Mouse (Mus musculus) MEL (cell line): Measurements from ENCODE around the gene Gm20388. TPM values are rescaled to one million over a fixed set of nuclear protein-coding genes. Genes with fewer than 3 reads are reported as not detected.

Experiments
- DNase-seq: peaks from one replicate; pipeline ENCODE4 v3.0.0; 2011; ENCODE audit warnings: low read depth, low spot score
- H3K27ac ChIP-seq: 2 replicates; pipeline ENCODE4 v1.5.1; 2012; ENCODE audit warnings: low read depth, mild to moderate bottlenecking, control low read depth, low read length, moderate library complexity; ENCODE audit not compliant: control insufficient read depth
- H3K27me3 ChIP-seq, 2 experiments: fragments of 150-350 bp in 1 of 2; sonication (generic) in 1 of 2; 2 replicates each; pipeline ENCODE4 v1.6.1; 2012; ENCODE audit warnings: low read length in 2 of 2, mild to moderate bottlenecking in 2 of 2, improper control_type of control experiment in 1 of 2, moderate library complexity in 1 of 2; ENCODE audit not compliant: insufficient read depth in 2 of 2, control insufficient read depth in 1 of 2
- H3K36me3 ChIP-seq, 2 experiments: 2 replicates each; pipeline ENCODE4 v1.6.1; 2012 to 2014; ENCODE audit warnings: low read length in 2 of 2, improper control_type of control experiment in 1 of 2, inconsistent platforms in 1 of 2, mild to moderate bottlenecking in 1 of 2; ENCODE audit not compliant: insufficient read depth in 2 of 2, control insufficient read depth in 1 of 2
- H3K4me1 ChIP-seq, 2 experiments: fragments of 150-350 bp in 1 of 2; sonication (generic) in 1 of 2; 2 replicates each; pipeline ENCODE4 v1.6.1; 2012; ENCODE audit warnings: low read length in 2 of 2, improper control_type of control experiment in 1 of 2, mild to moderate bottlenecking in 1 of 2; ENCODE audit not compliant: insufficient read depth in 2 of 2, control insufficient read depth in 1 of 2
- H3K4me3 ChIP-seq, 2 experiments: fragments of 150-350 bp in 1 of 2; sonication (generic) in 1 of 2; 2 replicates each; pipeline ENCODE4 v1.5.1; 2012; ENCODE audit warnings: low read depth in 2 of 2, low read length in 2 of 2, mild to moderate bottlenecking in 2 of 2, moderate library complexity in 2 of 2, control low read depth in 1 of 2, improper control_type of control experiment in 1 of 2; ENCODE audit not compliant: control insufficient read depth in 1 of 2, insufficient read depth in 1 of 2
- H3K79me2 ChIP-seq: 2 replicates; pipeline ENCODE4 v1.6.1; 2012; ENCODE audit warnings: mild to moderate bottlenecking, low read length, moderate library complexity; ENCODE audit not compliant: control insufficient read depth, poor library complexity, insufficient read depth
- H3K9ac ChIP-seq: 2 replicates; pipeline ENCODE4 v1.6.1; 2012; ENCODE audit warnings: low read depth, mild to moderate bottlenecking, control low read depth, low read length, moderate library complexity; ENCODE audit not compliant: control insufficient read depth, poor library complexity, severe bottlenecking
- H3K9me3 ChIP-seq: fragments of 150-350 bp; sonication (generic); replicated peaks from 2 replicates; pipeline ENCODE4 v1.6.1; 2012; ENCODE audit warnings: mild to moderate bottlenecking, low read length, improper control_type of control experiment, moderate library complexity; ENCODE audit not compliant: insufficient read depth
- CHD1 ChIP-seq: IDR thresholded peaks from 2 replicates; pipeline ENCODE4 v1.6.1; 2012; ENCODE audit warnings: low read depth, mild to moderate bottlenecking, inconsistent platforms, low read length, improper control_type of control experiment
- CHD2 ChIP-seq: IDR thresholded peaks from 2 replicates; pipeline ENCODE4 v1.6.1; 2011; ENCODE audit warnings: low read length, improper control_type of control experiment
- CTCF ChIP-seq, 3 experiments: IDR thresholded peaks in 2 of 3; conservative IDR thresholded peaks in 1 of 3; 2 replicates each; pipeline ENCODE4 v1.5.1; 2011 to 2012; ENCODE audit warnings: low read length in 3 of 3, low read depth in 2 of 3, mild to moderate bottlenecking in 2 of 3, improper control_type of control experiment in 1 of 3, inconsistent platforms in 1 of 3, mixed read lengths in 1 of 3, moderate library complexity in 1 of 3; ENCODE audit not compliant: control insufficient read depth in 1 of 3, insufficient read depth in 1 of 3, poor library complexity in 1 of 3, severe bottlenecking in 1 of 3
- E2F4 ChIP-seq: IDR thresholded peaks from 2 replicates; pipeline ENCODE4 v1.6.1; 2011; ENCODE audit warnings: low read depth, low read length, improper control_type of control experiment, borderline replicate concordance
- EP300 ChIP-seq, 2 experiments: IDR thresholded peaks; 2 replicates each; pipeline ENCODE4 v1.6.1; 2011; ENCODE audit warnings: improper control_type of control experiment in 2 of 2, low read length in 2 of 2, low read depth in 1 of 2, mild to moderate bottlenecking in 1 of 2
- HCFC1 ChIP-seq: IDR thresholded peaks from 2 replicates; pipeline ENCODE4 v1.6.1; 2012; ENCODE audit warnings: low read depth, mild to moderate bottlenecking, inconsistent platforms, low read length, improper control_type of control experiment, moderate library complexity
- JUND ChIP-seq: IDR thresholded peaks from 2 replicates; pipeline ENCODE4 v1.6.1; 2011; ENCODE audit warnings: low read depth, mild to moderate bottlenecking, improper control_type of control experiment, low read length
- KAT2A ChIP-seq: conservative IDR thresholded peaks from 2 replicates; pipeline ENCODE4 v1.6.1; 2012; ENCODE audit warnings: low read depth, low read length, improper control_type of control experiment, inconsistent platforms
- MAFK ChIP-seq: IDR thresholded peaks from 2 replicates; pipeline ENCODE4 v1.6.1; 2011; ENCODE audit warnings: low read depth, mild to moderate bottlenecking, low read length, improper control_type of control experiment, borderline replicate concordance
- MAX ChIP-seq: IDR thresholded peaks from 2 replicates; pipeline ENCODE4 v1.6.1; 2011; ENCODE audit warnings: low read length, improper control_type of control experiment
- MXI1 ChIP-seq: IDR thresholded peaks from 2 replicates; pipeline ENCODE4 v1.6.1; 2011; ENCODE audit warnings: mild to moderate bottlenecking, low read depth, low read length, improper control_type of control experiment
- MYB ChIP-seq: IDR thresholded peaks from 2 replicates; pipeline ENCODE4 v1.6.1; 2011; ENCODE audit warnings: mild to moderate bottlenecking, low read depth, low read length, improper control_type of control experiment
- MYC ChIP-seq: IDR thresholded peaks from 2 replicates; pipeline ENCODE4 v1.6.1; 2011; ENCODE audit warnings: low read depth, mild to moderate bottlenecking, low read length, improper control_type of control experiment, moderate library complexity
- NRF1 ChIP-seq: IDR thresholded peaks from 2 replicates; pipeline ENCODE4 v1.6.1; 2014; ENCODE audit warnings: low read depth, mild to moderate bottlenecking, inconsistent platforms, low read length, improper control_type of control experiment, moderate library complexity; ENCODE audit not compliant: poor library complexity, insufficient read depth, severe bottlenecking
- POLR2A ChIP-seq, 2 experiments: IDR thresholded peaks; 2 replicates each; pipeline ENCODE4 v1.6.1; 2011 to 2012; ENCODE audit warnings: low read length in 2 of 2, mild to moderate bottlenecking in 2 of 2, control low read depth in 1 of 2, improper control_type of control experiment in 1 of 2, low read depth in 1 of 2, moderate library complexity in 1 of 2; ENCODE audit not compliant: control insufficient read depth in 1 of 2, insufficient read depth in 1 of 2, poor library complexity in 1 of 2
- POLR2AphosphoS2 ChIP-seq: IDR thresholded peaks from 2 replicates; pipeline ENCODE4 v1.6.1; 2011; ENCODE audit warnings: low read length, improper control_type of control experiment
- POLR2AphosphoS5 ChIP-seq: IDR thresholded peaks from 2 replicates; pipeline ENCODE4 v1.6.1; 2012; ENCODE audit warnings: low read depth, borderline replicate concordance, mild to moderate bottlenecking, inconsistent platforms, low read length, moderate library complexity, mixed read lengths
- RAD21 ChIP-seq: IDR thresholded peaks from 2 replicates; pipeline ENCODE4 v1.6.1; 2011; ENCODE audit warnings: mild to moderate bottlenecking, low read depth, low read length, improper control_type of control experiment
- SMC3 ChIP-seq: IDR thresholded peaks from 2 replicates; pipeline ENCODE4 v1.6.1; 2011; ENCODE audit warnings: low read depth, low read length, improper control_type of control experiment
- USF1 ChIP-seq: IDR thresholded peaks from 2 replicates; pipeline ENCODE4 v1.6.1; 2014; ENCODE audit warnings: low read depth, mild to moderate bottlenecking, inconsistent platforms, low read length, improper control_type of control experiment, moderate library complexity
- USF2 ChIP-seq, 2 experiments: IDR thresholded peaks; 2 replicates each; pipeline ENCODE4 v1.6.1; 2011 to 2012; ENCODE audit warnings: improper control_type of control experiment in 2 of 2, low read length in 2 of 2, borderline replicate concordance in 1 of 2, inconsistent platforms in 1 of 2, low read depth in 1 of 2, mild to moderate bottlenecking in 1 of 2; ENCODE audit not compliant: insufficient read depth in 1 of 2
- ZC3H11A ChIP-seq: IDR thresholded peaks from 2 replicates; pipeline ENCODE4 v1.6.1; 2012; ENCODE audit warnings: low read depth, mild to moderate bottlenecking, inconsistent platforms, low read length, improper control_type of control experiment
- ZNF384 ChIP-seq: IDR thresholded peaks from 2 replicates; pipeline ENCODE4 v1.6.1; 2012; ENCODE audit warnings: low read depth, mild to moderate bottlenecking, inconsistent platforms, low read length, improper control_type of control experiment
- polyA plus RNA-seq, 2 experiments: library from polyadenylated mRNA; stranded (reverse) in 1 of 2; unstranded in 1 of 2; fragments of >175 nt in 1 of 2; fragments of >200 nt in 1 of 2; gene quantifications; 2 replicates each; pipeline versions ENCODE4 v1.2.1 to v1.2.4; 2012; ENCODE audit warnings: low replicate concordance in 2 of 2, low read depth in 1 of 2; ENCODE audit not compliant: insufficient read length in 2 of 2, insufficient read depth in 1 of 2, missing spikeins in 1 of 2
- total RNA-seq: library from RNA; depleted of rRNA; stranded (reverse); fragments of 300-350 nt; gene quantifications from 2 replicates; pipeline ENCODE4 v1.2.3, GENCODE M21; 2012

Gene Gm20388
- total and polyA plus RNA-seq, 3 experiments = 11.1 to 17.8 TPM; not detected in 1

DNA sequence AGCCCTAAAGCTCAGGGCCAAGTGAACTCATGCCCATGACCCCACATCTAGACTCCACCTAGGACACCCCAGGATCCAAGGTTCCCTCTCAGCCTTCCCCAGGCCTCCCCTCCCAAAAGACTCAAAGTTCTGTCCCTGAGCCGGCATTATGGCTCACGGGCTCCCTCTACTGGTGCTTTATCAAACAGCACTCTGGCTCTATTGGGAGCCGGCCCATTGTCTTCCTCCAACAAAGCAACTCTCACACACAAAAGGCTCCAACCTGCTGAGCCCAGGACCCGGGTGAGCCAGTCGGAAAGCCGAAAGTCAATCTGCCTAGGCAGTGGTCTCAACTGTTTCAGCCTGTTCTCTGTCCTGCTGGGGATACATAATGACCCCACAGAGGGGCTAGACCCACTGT is 707.5 kb downstream of the Gm20388 start:
- TF ChIP-seq POLR2AphosphoS2 (no peak), E2F4 (no peak), RAD21 (peak; percentile 77), POLR2A (IDR thresholded peaks at IDR 0.05; ENCODE audit: control insufficient read depth in 1 of 2, insufficient read depth in 1 of 2, low read depth in 1 of 2, low read length in 2 of 2, poor library complexity in 1 of 2) (no peak), ZC3H11A (peak; percentile 37), MAFK (no peak), MAX (no peak), CTCF (IDR thresholded peaks at IDR 0.05 in 2 of 3, conservative IDR thresholded peaks at IDR 0.05 in 1 of 3; ENCODE audit: control insufficient read depth in 1 of 3, insufficient read depth in 1 of 3, low read depth in 2 of 3, low read length in 3 of 3, poor library complexity in 1 of 3, severe bottlenecking in 1 of 3) (peak; percentile 84 to 91 (median 85)), SMC3 (peak; percentile 65), USF2 (IDR thresholded peaks at IDR 0.05; ENCODE audit: borderline replicate concordance in 1 of 2, insufficient read depth in 1 of 2, low read depth in 1 of 2, low read length in 2 of 2) (no peak), USF1 (no peak), HCFC1 (no peak), JUND (no peak), CHD1 (no peak), NRF1 (no peak), CHD2 (no peak)
- peak; percentile 80 for DNase-seq
- H3K27ac ChIP-seq = no peak overlapping the region
- H3K9ac ChIP-seq = no peak overlapping the region
- H3K4me3 ChIP-seq = no peak overlapping the region
- H3K36me3 ChIP-seq = no peaks in the 10 kb centered on the region; a peak in 1 of 4 replicates
- H3K4me1 ChIP-seq = no peaks in the 10 kb centered on the region
- no peaks in the 10 kb centered on the region for H3K9me3 ChIP-seq
- no peaks in the 10 kb centered on the region; a peak in 1 of 4 replicates for H3K27me3 ChIP-seq
- H3K79me2 ChIP-seq = no peaks in the 10 kb centered on the region

DNA sequence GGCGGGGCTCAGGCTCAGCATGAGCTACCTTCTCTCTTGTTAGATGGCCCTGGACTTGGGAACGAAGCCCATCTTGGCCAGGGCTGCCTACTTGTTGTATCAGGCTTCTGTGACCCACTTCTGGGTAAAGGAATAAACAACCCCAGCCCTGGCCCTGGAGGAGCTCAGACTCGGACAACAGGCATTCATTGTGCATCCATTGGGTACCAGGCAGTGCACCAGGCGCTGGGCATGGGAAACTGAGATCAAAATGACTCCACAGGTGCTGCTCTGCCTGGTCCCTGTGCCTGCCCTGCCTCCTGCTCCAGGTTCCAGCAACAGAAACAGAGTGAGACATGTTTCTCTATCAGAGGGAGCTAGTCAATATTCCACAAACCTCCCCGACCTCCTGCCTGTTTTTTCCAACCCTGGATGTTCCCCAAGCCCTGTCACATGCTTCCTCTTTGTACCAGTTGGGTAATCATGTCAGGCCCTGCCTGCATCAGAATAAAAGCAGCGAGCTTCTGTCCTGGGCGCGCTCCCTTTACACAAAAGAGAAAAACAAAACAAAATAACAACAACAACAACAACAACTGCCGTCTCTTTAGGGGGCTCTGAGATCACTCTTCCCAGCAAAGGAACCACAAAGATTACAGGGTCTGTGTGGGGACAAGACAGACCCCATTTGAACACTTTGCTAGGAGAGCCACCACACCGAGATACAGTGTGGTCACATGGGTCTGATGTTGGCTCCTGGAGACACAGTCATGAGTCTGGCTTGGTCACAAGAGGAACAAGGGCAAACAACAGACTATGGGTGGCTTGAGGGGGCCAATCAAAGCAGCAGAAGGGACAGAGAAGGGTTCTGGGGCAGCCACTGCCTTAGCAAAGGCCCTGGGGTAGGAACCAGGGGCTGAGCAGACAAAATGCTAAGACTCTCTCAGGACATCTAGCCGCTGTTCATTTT is 708.9 kb downstream of the Gm20388 start:
- H3K27ac ChIP-seq = no peak overlapping the region
- peaks cover 0 to 2% of the 10 kb centered on the region in 2 experiments; a peak in 1 of 4 replicates for H3K36me3 ChIP-seq
- H3K9me3 ChIP-seq = no peaks in the 10 kb centered on the region
- no peak overlapping the region for H3K9ac ChIP-seq
- no peaks in the 10 kb centered on the region for H3K27me3 ChIP-seq
- no peak for TF ChIP-seq CTCF (IDR thresholded peaks at IDR 0.05 in 2 of 3, conservative IDR thresholded peaks at IDR 0.05 in 1 of 3; ENCODE audit: control insufficient read depth in 1 of 3, insufficient read depth in 1 of 3, low read depth in 2 of 3, low read length in 3 of 3, poor library complexity in 1 of 3, severe bottlenecking in 1 of 3)
- TF ChIP-seq USF1 = peak; percentile 61
- no peak for TF ChIP-seq POLR2AphosphoS5
- TF ChIP-seq EP300 (IDR thresholded peaks at IDR 0.05; ENCODE audit: low read depth in 1 of 2, low read length in 2 of 2) = no peak
- TF ChIP-seq MXI1 = 0 out of 2 replicates have a peak, but pooled peaks have one; percentile 20
- TF ChIP-seq KAT2A = no peak
- no peak for TF ChIP-seq ZNF384
- no peak for TF ChIP-seq MYB
- TF ChIP-seq POLR2AphosphoS2 = no peak
- no peak for TF ChIP-seq MYC
- TF ChIP-seq, all 39 proteins: peak for 2
- no peak overlapping the region for H3K4me3 ChIP-seq
- H3K79me2 ChIP-seq = no peaks in the 10 kb centered on the region
- H3K4me1 ChIP-seq = no peaks in the 10 kb centered on the region
- peak; percentile 27 for DNase-seq
